Mouse (Mus musculus) kidney, postnatal 14 days (tissue): ENCODE measurements around the gene Fkrp.

ENCODE experiments used
- DNase-seq: peaks from one replicate; pipeline ENCODE4 v3.0.0; 2022; ENCODE audit warnings: mixed read lengths

The Fkrp gene

GRCm38 (mm10) chr7:16816475-16817122 lies at the start of gene Fkrp:
Gene Fkrp (minus strand): TSS chr7:16816732.
- peak; percentile 73 for DNase-seq

GRCm38 (mm10) chr7:16859902-16860651 lies 43.5 kb upstream of the Fkrp start:
- DNase-seq, result peak; percentile 48

DNA sequence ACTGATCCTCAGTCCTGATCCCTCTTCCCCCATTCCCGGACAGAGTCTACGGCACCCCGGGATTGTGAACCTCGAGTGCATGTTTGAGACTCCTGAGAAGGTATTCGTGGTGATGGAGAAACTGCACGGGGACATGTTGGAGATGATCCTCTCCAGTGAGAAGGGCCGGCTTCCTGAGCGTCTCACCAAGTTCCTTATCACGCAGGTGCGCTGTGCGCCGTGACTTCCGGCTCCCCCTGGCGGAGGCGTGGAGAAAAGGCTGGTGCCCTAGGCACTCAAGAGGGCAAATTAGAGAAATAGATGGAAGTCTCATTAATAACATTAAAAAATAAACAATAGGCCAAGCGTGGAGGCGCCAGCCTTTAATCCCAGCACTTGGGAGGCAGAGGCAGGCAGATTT lies 41.8 kb upstream of the Fkrp start:
- peak; percentile 39 for DNase-seq

GRCm38 (mm10) chr7:16853302-16853831 lies 36.8 kb upstream of the Fkrp start:
- peak; percentile 29 for DNase-seq

DNA sequence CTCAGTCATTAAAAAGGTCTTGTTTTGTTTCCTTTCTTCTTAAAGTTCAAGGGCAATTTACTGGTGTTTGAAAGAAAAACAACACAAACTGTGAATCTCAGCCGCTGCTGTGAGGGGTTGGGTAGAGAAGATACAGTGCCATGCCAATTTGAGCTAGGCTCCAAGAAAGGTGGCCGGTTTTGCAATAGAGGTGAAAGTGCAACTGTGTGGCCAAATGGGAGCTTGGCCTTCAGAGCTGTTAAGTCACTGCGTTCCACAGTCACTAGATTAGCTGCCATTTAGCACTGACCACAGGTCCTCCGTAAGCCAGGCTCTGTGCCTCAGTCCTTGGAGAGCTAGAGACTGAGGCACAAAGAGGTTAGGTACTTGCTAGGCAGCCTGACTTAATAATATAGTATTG lies 35.1 kb upstream of the Fkrp start:
- no peak for DNase-seq

DNA sequence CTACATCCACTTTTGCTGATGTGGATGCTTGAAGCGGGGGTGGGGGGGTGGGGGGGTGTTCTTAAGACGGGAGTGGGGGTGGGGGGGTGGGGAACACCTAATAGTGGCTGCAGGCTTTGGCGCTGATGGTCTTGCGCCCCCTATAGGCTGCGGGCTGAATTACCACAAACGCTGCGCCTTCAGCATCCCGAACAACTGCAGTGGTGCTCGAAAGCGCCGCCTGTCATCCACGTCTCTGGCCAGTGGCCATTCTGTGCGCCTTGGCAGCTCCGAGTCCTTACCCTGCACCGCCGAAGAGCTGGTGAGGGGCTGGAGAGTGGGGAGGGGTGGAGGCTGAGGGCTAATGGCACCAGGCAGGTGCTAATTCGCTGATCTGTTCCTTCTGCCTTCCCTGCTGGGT lies 32.0 kb upstream of the Fkrp start:
- DNase-seq, result peak; percentile 57

GRCm38 (mm10) chr7:16847507-16847906 lies 31.0 kb upstream of the Fkrp start:
- DNase-seq, result no peak

DNA sequence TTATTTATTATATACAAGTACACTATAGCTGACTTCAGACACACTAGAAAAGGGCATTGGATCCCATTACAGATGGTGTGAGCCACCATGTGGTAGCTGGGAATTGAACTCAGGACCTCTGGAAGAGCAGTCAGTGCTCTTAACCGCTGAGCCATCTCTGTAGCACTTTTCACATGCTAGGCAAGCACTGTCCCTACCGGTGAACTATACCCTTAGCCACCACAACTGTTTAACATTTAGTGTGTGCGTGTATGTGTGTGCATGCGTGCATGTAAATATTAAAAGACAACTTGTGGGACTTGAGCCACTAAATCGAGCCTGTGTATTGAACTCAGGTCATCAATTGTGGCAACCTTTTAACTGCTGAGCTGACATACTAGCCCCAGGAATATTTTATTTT lies 30.2 kb upstream of the Fkrp start:
- no peak for DNase-seq

DNA sequence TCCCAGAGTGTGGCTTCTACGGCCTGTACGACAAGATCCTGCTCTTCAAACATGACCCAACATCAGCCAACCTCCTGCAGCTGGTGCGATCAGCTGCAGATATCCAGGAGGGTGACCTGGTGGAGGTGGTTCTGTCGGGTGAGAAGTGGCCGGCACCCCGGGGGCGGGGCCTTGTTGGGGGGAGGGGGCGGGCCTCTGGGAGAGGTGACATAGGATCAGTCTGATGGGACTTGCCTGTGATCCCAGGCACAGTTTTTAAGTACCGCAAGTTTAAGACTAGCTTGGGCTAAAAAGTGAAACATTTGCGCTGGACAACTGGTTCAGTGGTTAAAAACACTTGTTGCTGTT lies 29.3 kb upstream of the Fkrp start:
- no peak for DNase-seq

GRCm38 (mm10) chr7:16845072-16845819 lies 28.7 kb upstream of the Fkrp start:
- DNase-seq, result peak; percentile 71

DNA sequence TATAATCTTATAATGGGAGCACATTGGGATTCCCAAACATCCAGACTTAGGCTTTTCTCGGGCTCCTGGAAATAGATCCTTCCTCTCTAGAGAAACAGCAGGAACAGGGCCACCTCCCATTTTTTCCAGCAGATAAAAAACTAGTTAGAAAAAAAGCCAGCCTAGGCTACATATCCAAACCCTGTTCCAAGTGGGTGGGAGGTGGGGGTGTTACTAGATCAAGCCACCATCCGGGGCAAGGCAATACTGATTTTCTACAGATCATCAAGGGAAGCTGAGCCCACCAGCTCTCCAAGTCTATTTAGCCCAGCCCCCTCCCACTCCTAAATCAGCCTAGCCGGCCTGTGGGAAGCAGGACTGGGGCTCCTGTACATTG lies 28.2 kb upstream of the Fkrp start:
- peak; percentile 24 for DNase-seq

DNA sequence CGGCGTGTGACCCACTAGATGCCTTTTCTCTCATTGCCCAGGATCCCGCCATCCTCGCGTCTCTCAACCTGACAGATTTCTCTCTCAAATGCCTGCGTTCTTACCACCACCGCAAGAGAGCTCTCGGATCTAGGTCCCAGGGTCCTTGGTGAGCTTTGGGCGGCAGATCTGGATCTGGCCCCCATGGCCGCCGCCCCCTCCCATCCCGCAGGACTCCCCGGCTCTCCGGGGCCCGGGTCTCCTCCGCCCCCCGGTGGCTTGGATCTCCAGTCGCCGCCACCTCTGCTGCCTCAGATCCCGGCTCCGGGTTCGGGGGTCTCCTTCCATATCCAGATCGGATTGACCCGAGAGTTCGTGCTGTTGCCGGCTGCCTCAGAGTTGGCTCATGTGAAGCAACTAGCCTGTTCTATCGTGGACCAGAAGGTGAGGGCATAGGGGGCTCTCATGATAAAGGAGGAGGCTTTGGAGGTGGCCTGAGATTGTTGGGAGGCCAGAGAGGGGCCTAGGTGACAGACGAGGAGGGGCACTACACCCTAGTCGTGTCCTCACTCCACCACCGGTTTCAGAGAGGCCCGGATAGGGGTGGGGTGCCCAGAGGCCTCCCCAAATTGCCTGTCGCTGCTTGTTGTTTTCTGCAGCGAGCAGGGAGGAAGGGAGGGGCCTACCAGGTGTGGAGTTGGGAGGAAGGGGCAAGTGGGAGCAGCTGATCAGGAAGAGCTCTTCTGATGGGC lies 27.1 kb upstream of the Fkrp start:
- DNase-seq, result peak; percentile 43

DNA sequence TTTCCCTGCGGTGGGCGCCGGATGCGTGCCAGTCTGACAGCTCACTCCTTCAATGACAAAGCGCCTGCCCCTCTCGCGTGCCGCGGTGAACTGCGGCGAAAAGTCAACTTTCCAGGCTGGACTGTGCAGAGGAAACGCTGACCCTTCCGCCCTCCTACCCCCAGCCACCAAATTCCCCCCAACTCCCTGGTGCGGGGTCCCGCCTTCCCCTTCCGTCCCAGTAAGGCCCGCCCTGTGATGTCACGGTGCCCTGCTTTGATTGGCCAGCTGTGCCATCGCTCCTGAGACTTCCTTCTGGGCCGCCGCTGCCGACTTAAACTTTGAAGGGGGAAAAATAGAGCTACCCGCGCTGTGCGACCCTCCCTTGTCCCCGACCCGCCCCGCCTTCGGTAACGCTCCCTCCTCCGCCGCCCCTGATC lies 26.1 kb upstream of the Fkrp start, which contains the start of gene Prkd2:
Gene Prkd2, plus strand, starts transcription at position 258 of the 419 bp plus-strand sequence.
- DNase-seq, result peak; percentile 96

GRCm38 (mm10) chr7:16841561-16842560 lies 25.3 kb upstream of the Fkrp start:
- no peak for DNase-seq

- no peak for DNase-seq
Measured at GRCm38 (mm10) chr7:16841078-16841477, 24.5 kb upstream of the Fkrp start.

DNA sequence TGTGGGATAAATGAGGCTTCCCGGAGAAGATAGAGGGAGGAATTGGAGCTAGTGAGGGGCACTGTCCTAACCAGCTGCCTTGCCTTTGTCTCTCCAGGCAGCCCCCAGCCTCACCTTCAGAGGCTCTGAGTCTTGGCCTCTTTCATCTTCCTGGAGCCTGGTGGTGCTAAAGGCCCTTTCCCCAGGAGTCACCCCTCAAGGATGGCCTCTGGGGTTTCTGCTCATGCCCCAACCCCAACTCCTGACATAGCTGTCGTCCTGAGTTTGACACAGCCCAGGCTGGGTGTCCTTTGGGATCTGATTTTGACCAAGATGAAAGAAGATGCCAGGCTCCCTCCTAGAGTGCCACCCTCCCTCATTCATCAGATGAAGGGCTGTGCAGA lies 23.6 kb upstream of the Fkrp start:
- no peak for DNase-seq

- no peak for DNase-seq
Measured at GRCm38 (mm10) chr7:16839427-16840108, 23.0 kb upstream of the Fkrp start.

DNA sequence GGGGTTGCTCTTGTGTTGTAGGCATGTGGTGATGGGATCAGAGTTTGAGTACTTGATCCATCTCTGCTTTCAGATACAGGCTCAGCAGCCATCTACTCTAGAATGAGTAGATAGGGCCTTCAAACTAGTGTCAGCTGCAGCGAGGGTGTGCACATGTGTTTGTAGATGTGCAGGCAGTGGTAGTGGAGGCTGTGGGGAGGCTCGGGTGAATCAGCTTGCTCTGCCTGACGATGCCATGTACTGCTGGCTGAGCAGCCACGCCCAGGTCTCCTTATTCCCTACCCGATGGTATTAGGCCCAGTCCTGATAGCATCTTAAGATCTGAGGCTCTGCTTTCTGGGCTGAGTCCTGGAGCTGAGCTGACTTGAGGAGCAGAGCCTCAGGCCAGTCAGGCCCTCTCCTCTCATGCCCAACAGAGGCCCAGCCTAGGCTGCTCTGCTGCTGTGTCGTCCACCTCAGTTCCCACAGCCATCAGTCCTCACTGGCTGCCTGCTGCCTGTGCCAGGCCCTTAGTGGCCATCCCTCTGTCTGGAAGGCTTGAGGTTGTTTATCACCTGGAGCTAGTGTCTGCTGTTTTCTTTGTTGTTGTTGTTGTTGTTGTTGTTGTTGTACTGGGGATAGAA lies 22.4 kb upstream of the Fkrp start:
- DNase-seq, result no peak

DNA sequence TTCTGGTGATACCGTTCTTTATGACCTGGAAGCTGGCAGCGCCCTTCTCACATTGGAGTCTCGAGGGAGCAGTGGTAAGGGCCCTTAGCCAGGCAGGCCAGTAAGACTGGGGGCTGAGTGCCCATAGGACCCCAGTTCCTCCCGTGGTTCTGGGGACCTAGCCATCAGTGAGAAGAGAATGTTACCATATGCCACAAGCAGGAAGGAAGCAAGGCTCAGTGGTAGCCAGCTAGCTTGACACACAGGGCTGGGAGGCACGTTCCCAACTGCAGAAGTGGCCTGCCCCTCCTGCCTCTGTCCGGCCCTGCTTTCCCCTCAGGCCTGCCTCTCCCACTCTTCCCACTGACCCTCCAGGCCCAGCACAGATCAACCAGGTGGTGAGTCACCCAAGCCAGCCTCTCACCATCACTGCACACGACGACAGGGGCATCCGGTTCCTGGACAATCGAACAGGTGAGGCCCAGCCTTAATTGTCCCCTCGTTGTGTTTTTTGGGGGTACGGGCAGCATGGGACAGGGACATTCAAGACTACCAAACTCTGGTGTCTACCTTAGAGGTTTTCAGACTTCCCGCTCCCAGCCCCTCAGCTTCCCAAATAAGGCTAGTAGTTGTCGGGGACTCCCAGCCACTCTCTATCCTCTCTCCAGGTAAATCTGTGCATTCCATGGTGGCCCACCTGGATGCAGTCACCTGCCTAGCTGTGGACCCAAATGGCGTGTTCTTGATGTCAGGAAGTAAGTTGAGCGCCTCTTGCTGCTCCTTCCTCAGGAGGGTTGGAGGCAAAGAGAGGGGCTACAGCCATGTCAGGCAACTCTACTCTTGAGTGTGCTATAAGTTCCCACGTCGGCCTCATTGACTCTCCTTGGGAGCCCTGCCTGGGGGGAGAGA lies 21.6 kb upstream of the Fkrp start:
- DNase-seq, result no peak
